Mouse (Mus musculus) CH12.LX (cell line): ENCODE results near the gene RPS10-NUDT3. TPM values are rescaled to one million over a fixed set of nuclear protein-coding genes. Genes with fewer than 3 reads are reported as not detected.
"Not testable (repeated sequence)": the region's sequence is repeated elsewhere in the genome, so short reads cannot be mapped to it uniquely, and the experiment has no call there.

ENCODE experiments used
- DNase-seq: peaks from one replicate; pipeline ENCODE4 v3.0.0-alpha.2; 2013; ENCODE audit errors: extremely low read depth
- H3K27ac ChIP-seq: 2 replicates; pipeline ENCODE4 v1.5.1; 2012; ENCODE audit warnings: low read depth, mild to moderate bottlenecking, control low read depth, moderate library complexity; ENCODE audit not compliant: insufficient read depth
- H3K27me3 ChIP-seq: replicated peaks from 2 replicates; pipeline ENCODE3; 2012; ENCODE audit warnings: inconsistent platforms
- H3K36me3 ChIP-seq, 2 experiments: replicated peaks in 1 of 2; 2 replicates each; pipeline versions ENCODE3 to v1.6.1; 2012; ENCODE audit warnings: inconsistent platforms in 1 of 2, low read length in 1 of 2, mild to moderate bottlenecking in 1 of 2, mixed read lengths in 1 of 2, moderate library complexity in 1 of 2; ENCODE audit not compliant: control insufficient read depth in 1 of 2, insufficient read depth in 1 of 2
- H3K4me1 ChIP-seq, 2 experiments: 2 replicates each; pipeline ENCODE4 v1.6.1; 2012; ENCODE audit warnings: inconsistent platforms in 1 of 2, moderate library complexity in 1 of 2; ENCODE audit not compliant: insufficient read depth in 2 of 2, control insufficient read depth in 1 of 2
- H3K4me2 ChIP-seq: 2 replicates; pipeline ENCODE4 v1.6.1; 2012; ENCODE audit warnings: low read depth, mild to moderate bottlenecking, control low read depth; ENCODE audit not compliant: poor library complexity, insufficient read depth, severe bottlenecking
- H3K4me3 ChIP-seq, 3 experiments: fragments of 150-350 bp in 1 of 3; sonication (generic) in 1 of 3; replicated peaks in 1 of 3; 2 replicates each; pipeline versions ENCODE3 to v1.5.1; 2011 to 2012; ENCODE audit warnings: low read depth in 2 of 3, low read length in 2 of 3, mild to moderate bottlenecking in 2 of 3, moderate library complexity in 2 of 3, control low read depth in 1 of 3, improper control_type of control experiment in 1 of 3, inconsistent platforms in 1 of 3, mixed read lengths in 1 of 3; ENCODE audit not compliant: poor library complexity in 1 of 3
- H3K79me2 ChIP-seq: replicated peaks from 2 replicates; pipeline ENCODE4 v1.6.1; 2012; ENCODE audit warnings: mild to moderate bottlenecking, moderate library complexity; ENCODE audit not compliant: control insufficient read depth, poor library complexity, insufficient read depth, severe bottlenecking; ENCODE audit errors: extremely low read depth
- H3K9ac ChIP-seq: 2 replicates; pipeline ENCODE4 v1.6.1; 2012; ENCODE audit warnings: low read depth, mild to moderate bottlenecking, control low read depth, moderate library complexity; ENCODE audit not compliant: insufficient read depth
- H3K9me3 ChIP-seq: replicated peaks from 2 replicates; pipeline ENCODE3; 2012; ENCODE audit warnings: low read length, inconsistent platforms, mixed read lengths
- BHLHE40 ChIP-seq: IDR thresholded peaks from 2 replicates; pipeline ENCODE4 v1.6.1; 2011; ENCODE audit warnings: mild to moderate bottlenecking, low read depth, low read length, improper control_type of control experiment
- CTCF ChIP-seq, 2 experiments: IDR thresholded peaks in 1 of 2; conservative IDR thresholded peaks in 1 of 2; 2 replicates each; pipeline ENCODE4 v1.5.1; 2011 to 2012; ENCODE audit warnings: low read depth in 2 of 2, low read length in 2 of 2, improper control_type of control experiment in 1 of 2, inconsistent platforms in 1 of 2, mild to moderate bottlenecking in 1 of 2, moderate library complexity in 1 of 2
- EP300 ChIP-seq: IDR thresholded peaks from 2 replicates; pipeline ENCODE4 v1.6.1; 2011; ENCODE audit warnings: low read length, improper control_type of control experiment
- ETS1 ChIP-seq: conservative IDR thresholded peaks from 2 replicates; pipeline ENCODE4 v1.6.1; 2012; ENCODE audit warnings: low read depth, mild to moderate bottlenecking, inconsistent platforms, low read length, improper control_type of control experiment, moderate library complexity
- IRF4 ChIP-seq: IDR thresholded peaks from 2 replicates; pipeline ENCODE4 v1.6.1; 2014; ENCODE audit warnings: low read depth, mild to moderate bottlenecking, inconsistent platforms, low read length, improper control_type of control experiment
- JUN ChIP-seq: IDR thresholded peaks from 2 replicates; pipeline ENCODE4 v1.6.1; 2011; ENCODE audit warnings: low read depth, mild to moderate bottlenecking, low read length, improper control_type of control experiment, moderate library complexity; ENCODE audit not compliant: insufficient read depth
- MAFK ChIP-seq: IDR thresholded peaks from 2 replicates; pipeline ENCODE4 v1.6.1; 2011; ENCODE audit warnings: low read length, improper control_type of control experiment; ENCODE audit not compliant: insufficient replicate concordance
- MAX ChIP-seq: IDR thresholded peaks from 2 replicates; pipeline ENCODE4 v1.6.1; 2011; ENCODE audit warnings: low read length, improper control_type of control experiment
- RAD21 ChIP-seq: IDR thresholded peaks from 2 replicates; pipeline ENCODE4 v1.6.1; 2011; ENCODE audit warnings: low read depth, mild to moderate bottlenecking, low read length, improper control_type of control experiment, moderate library complexity
- SIN3A ChIP-seq: IDR thresholded peaks from 2 replicates; pipeline ENCODE4 v1.6.1; 2012; ENCODE audit warnings: low read length, improper control_type of control experiment, inconsistent platforms
- SMC3 ChIP-seq: IDR thresholded peaks from 2 replicates; pipeline ENCODE4 v1.6.1; 2011; ENCODE audit warnings: low read depth, low read length, improper control_type of control experiment
- TBP ChIP-seq: conservative IDR thresholded peaks from 2 replicates; pipeline ENCODE4 v1.6.1; 2011; ENCODE audit warnings: low read depth, low read length, improper control_type of control experiment
- TCF12 ChIP-seq: IDR thresholded peaks from 2 replicates; pipeline ENCODE4 v1.6.1; 2014; ENCODE audit warnings: low read depth, mild to moderate bottlenecking, inconsistent platforms, low read length, improper control_type of control experiment
- USF1 ChIP-seq: IDR thresholded peaks from 2 replicates; pipeline ENCODE4 v1.6.1; 2014; ENCODE audit warnings: low read depth, mild to moderate bottlenecking, inconsistent platforms, low read length, improper control_type of control experiment
- ZKSCAN1 ChIP-seq: IDR thresholded peaks from 2 replicates; pipeline ENCODE4 v1.6.1; 2012; ENCODE audit warnings: low read depth, inconsistent platforms, low read length, improper control_type of control experiment, borderline replicate concordance
- ZNF384 ChIP-seq: IDR thresholded peaks from 2 replicates; pipeline ENCODE4 v1.6.1; 2012; ENCODE audit warnings: low read depth, low read length, improper control_type of control experiment, inconsistent platforms
- dilution Hi-C: fragments of 300-500 bp; cut with MboI; formaldehyde crosslinking; loops from 2 replicates; pipeline ENCODE4 v1.14.3; 2020; ENCODE audit warnings: low sequenced_read_pairs; ENCODE audit not compliant: extremely low pct_unique_long_range_greater_than_20kb, extremely low pct_ligation_motif_present
- in situ Hi-C: fragments of 300-500 bp; cut with MboI; formaldehyde crosslinking; loops from 3 replicates; pipeline ENCODE4 v1.14.3; 2019; ENCODE audit warnings: low sequenced_read_pairs, low pct_ligation_motif_present, low pct_unique_long_range_greater_than_20kb, mixed read lengths
- polyA plus RNA-seq: library from polyadenylated mRNA; unstranded; fragments of >175 nt; gene quantifications from 2 replicates; pipeline ENCODE4 v1.2.1, GENCODE M21; 2012; ENCODE audit warnings: low read depth; ENCODE audit not compliant: insufficient read length
- total RNA-seq, 2 experiments: library from RNA; depleted of rRNA; stranded (reverse); fragments of 300-350 nt in 1 of 2; fragments of >200 nt in 1 of 2; gene quantifications; 2 replicates each; pipeline ENCODE4 v1.2.3; 2012 to 2014

The RPS10-NUDT3 gene
- total and polyA plus RNA-seq, 3 experiments: 30.3 TPM; not detected in 2

- TF ChIP-seq ZKSCAN1: no peak
- TF ChIP-seq TBP: no peak
- TF ChIP-seq ZNF384: no peak
- no peak for TF ChIP-seq TCF12
- TF ChIP-seq IRF4: no peak
- no peak for TF ChIP-seq JUN
- TF ChIP-seq BHLHE40: no peak
- TF ChIP-seq ETS1: no peak
- no peak for TF ChIP-seq EP300
- no peak for TF ChIP-seq MAX
- TF ChIP-seq SIN3A: no peak
- TF ChIP-seq MAFK: no peak
- peaks cover 8 to 10% of the 10 kb centered on the region in 2 experiments for H3K4me1 ChIP-seq
- peaks cover 2% of the 10 kb centered on the region for H3K9me3 ChIP-seq
- no peaks in the 10 kb centered on the region for H3K36me3 ChIP-seq
- H3K79me2 ChIP-seq: no peaks in the 10 kb centered on the region
- H3K27ac ChIP-seq: no peak overlapping the region
- dilution Hi-C loops (no loop called here), in situ Hi-C loops (loop anchor here (10.0 kb wide), 1 partner anchor 122 kb away; no protein-coding TSS in a partner anchor)
- H3K27me3 ChIP-seq: no peaks in the 10 kb centered on the region
- H3K4me3 ChIP-seq: no peak overlapping the region
- DNase-seq: no peak
- H3K9ac ChIP-seq: no peak overlapping the region
- H3K4me2 ChIP-seq: no peak overlapping the region
These were observed 7.6 kb upstream of the RPS10-NUDT3 start for GRCm38 (mm10) chr17:27642491-27643062.

DNA sequence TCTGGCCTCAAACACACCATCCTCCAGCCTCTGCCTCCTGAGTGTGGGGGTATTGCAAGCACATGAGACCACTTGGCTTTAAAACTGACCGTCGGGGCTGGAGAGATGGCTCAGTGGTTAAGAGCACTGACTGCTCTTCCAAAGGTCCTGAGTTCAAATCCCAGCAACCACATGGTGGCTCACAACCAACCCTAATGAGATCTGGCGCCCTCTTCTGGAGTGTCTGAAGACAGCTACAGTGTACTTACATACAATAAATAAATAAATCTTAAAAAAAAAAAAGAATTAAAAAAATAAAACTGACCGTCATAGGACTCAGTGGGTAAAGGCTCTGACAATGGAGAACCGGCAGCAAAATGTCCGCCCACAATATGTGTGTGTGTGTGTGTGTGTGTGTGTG is 4.8 kb upstream of the RPS10-NUDT3 start:
- H3K27me3 ChIP-seq, dilution Hi-C loops, DNase-seq, H3K9me3 ChIP-seq, H3K4me2 ChIP-seq, H3K4me1 ChIP-seq: not testable (repeated sequence)
- in situ Hi-C loops: loop anchor here (10.0 kb wide), 1 partner anchor 125 kb away; no protein-coding TSS in a partner anchor
- TF ChIP-seq CTCF (conservative IDR thresholded peaks at IDR 0.05 in 1 of 2, IDR thresholded peaks at IDR 0.05 in 1 of 2; ENCODE audit: low read depth in 2 of 2, low read length in 2 of 2): peak in 1 of 2 experiments; percentile 8; a peak in 1 of 4 replicates
- TF ChIP-seq, all 38 proteins: peak for 1; not testable (repeated sequence) for 37
- not testable (repeated sequence) for H3K4me3 ChIP-seq, H3K36me3 ChIP-seq, H3K27ac ChIP-seq, H3K9ac ChIP-seq, H3K79me2 ChIP-seq

GRCm38 (mm10) chr17:27638921-27639332 is 3.9 kb upstream of the RPS10-NUDT3 start:
- Histone ChIP-seq H3K27ac (no peak overlapping the region), H3K36me3 (peaks cover 4 to 7% of the 10 kb centered on the region in 2 experiments), H3K4me1 (peaks cover 0 to 6% of the 10 kb centered on the region in 2 experiments; a peak in 2 of 4 replicates), H3K79me2 (peaks cover 11% of the 10 kb centered on the region), H3K9me3 (no peaks in the 10 kb centered on the region), H3K4me2 (no peak overlapping the region), H3K27me3 (no peaks in the 10 kb centered on the region), H3K9ac (no peak overlapping the region), H3K4me3 (no peak overlapping the region)
- TF ChIP-seq CTCF (conservative IDR thresholded peaks at IDR 0.05 in 1 of 2, IDR thresholded peaks at IDR 0.05 in 1 of 2; ENCODE audit: low read depth in 2 of 2, low read length in 2 of 2) (peak; percentile 66 to 80), IRF4 (no peak), SMC3 (peak; percentile 13; the same call in 1 of the 2 replicates), USF1 (no peak), TBP (no peak), RAD21 (peak; percentile 45)
- no peak for DNase-seq
- in situ Hi-C loops: no loop called here
- dilution Hi-C loops: no loop called here
